16 mouse cellular contexts compared by ENCODE assay signal in the genomic region with DNA sequence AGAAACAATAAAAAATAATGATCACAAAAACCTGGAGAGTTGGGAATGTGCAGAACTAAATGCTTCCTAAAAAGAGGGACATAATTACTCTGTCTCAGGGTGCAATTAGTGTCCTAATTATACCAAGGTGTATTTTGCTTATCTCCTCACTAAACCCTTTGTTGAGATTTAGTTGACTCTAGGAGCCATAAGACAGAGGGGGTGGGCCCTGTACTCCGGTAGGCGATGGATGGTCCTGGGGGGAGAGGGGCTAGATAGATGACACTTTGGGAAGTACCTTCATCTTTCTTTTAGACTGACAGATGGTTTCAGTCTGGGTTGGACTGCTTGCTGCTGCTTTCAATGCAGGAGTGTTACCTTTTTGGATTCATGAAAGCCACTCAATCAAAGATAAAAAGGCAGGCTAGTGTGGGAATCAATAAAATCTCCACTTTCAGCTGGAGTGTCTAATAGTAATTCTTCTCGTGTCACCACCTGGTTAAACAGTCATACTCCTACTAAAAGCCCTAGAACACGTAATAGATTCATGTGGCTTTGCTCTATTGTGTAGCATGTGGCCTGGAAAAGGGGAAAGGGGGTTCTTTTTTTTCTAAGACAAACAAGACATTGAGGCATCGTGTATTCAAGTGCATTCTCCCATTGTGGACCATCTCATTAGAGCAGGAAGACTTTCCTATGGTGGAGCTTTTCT.
DNase-seq lines count a peak whose midpoint lies in the region; ATAC-seq and TF ChIP-seq lines count a peak whose summit lies in the region.
"Had no signal": no experiment of that assay in that cellular context is flagged by ENCODE, and none has a peak within 500 bp of the region (broad histone marks: within the 10 kb centered on the region; RNA-seq: fewer than 3 reads in every experiment).

No protein-coding gene starts in this region.

- ATAC-seq in midbrain, embryonic 14.5 days (ENCODE audit: low FRiP score, low TSS enrichment) = no peak; the same call in 1 of the 2 replicates
- ATAC-seq: CD4-positive, CD25-positive, alpha-beta regulatory T cell, adult 4 months had no signal

- H3K9me3 ChIP-seq in midbrain, embryonic 14.5 days (ENCODE audit: control insufficient read depth, low read length) = no peaks in the 10 kb centered on the region
- H3K9me3 ChIP-seq: limb, embryonic 12.5 days; liver, embryonic 13.5 days; lung, embryonic 15.5 days had no signal

- WGBS in midbrain, embryonic 14.5 days = 29% methylated on average over 5 of the region's 5 CpGs
- 72% methylated on average over 5 of the region's 5 CpGs for WGBS in cerebellum, adult 2 months

- no peak overlapping the region for H3K4me2 ChIP-seq in midbrain, embryonic 14.5 days (ENCODE audit: low read length)
- H3K4me2 ChIP-seq: limb, embryonic 12.5 days; liver, embryonic 13.5 days; lung, embryonic 15.5 days had no signal

- no peak overlapping the region for H3K4me3 ChIP-seq in midbrain, embryonic 14.5 days (replicated peaks; ENCODE audit: low read depth, low read length)
- no peak overlapping the region for H3K4me3 ChIP-seq in cerebellum, adult 2 months (replicated peaks; ENCODE audit: insufficient read depth, low read depth, low read length)
- H3K4me3 ChIP-seq: limb, embryonic 12.5 days; liver, embryonic 13.5 days; lung, embryonic 15.5 days had no signal

- TF ChIP-seq CTCF in cerebellum, adult 2 months (IDR thresholded peaks at IDR 0.05; ENCODE audit: borderline replicate concordance, insufficient read depth, low read depth, low read length) = no peak

- peaks cover 42% of the 10 kb centered on the region for H3K4me1 ChIP-seq in midbrain, embryonic 14.5 days (ENCODE audit: control insufficient read depth, insufficient read depth, low read length)
- no peaks in the 10 kb centered on the region; the same call in 1 of the 2 replicates for H3K4me1 ChIP-seq in cerebellum, adult 2 months (ENCODE audit: control insufficient read depth, insufficient read depth, low read length)
- H3K4me1 ChIP-seq: liver, embryonic 13.5 days; lung, embryonic 15.5 days had no signal

- peaks cover 16% of the 10 kb centered on the region for H3K27me3 ChIP-seq in midbrain, embryonic 14.5 days (ENCODE audit: control insufficient read depth, insufficient read depth, low read length)
- H3K27me3 ChIP-seq in cerebellum, adult 2 months (ENCODE audit: control insufficient read depth, insufficient read depth, low read length) = no peaks in the 10 kb centered on the region; the same call in 1 of the 2 replicates
- H3K27me3 ChIP-seq: liver, embryonic 13.5 days; lung, embryonic 15.5 days had no signal

- peak overlapping the region; percentile 22; the same call in 1 of the 2 replicates for H3K27ac ChIP-seq in midbrain, embryonic 14.5 days (replicated peaks; ENCODE audit: low read depth, low read length)
- H3K27ac ChIP-seq in cerebellum, adult 2 months (ENCODE audit: insufficient read depth, low read length) = no peak overlapping the region
- H3K27ac ChIP-seq: limb, embryonic 12.5 days; liver, embryonic 13.5 days; lung, embryonic 15.5 days had no signal

- no peak overlapping the region for H3K9ac ChIP-seq in midbrain, embryonic 14.5 days (replicated peaks; ENCODE audit: low read length)
- H3K9ac ChIP-seq: limb, embryonic 12.5 days; liver, embryonic 13.5 days; lung, embryonic 15.5 days had no signal

- peak; percentile 10 for DNase-seq in embryo, embryonic 10 days (ENCODE audit: low spot score)
- no peak for DNase-seq in embryo, embryonic 11 days
- DNase-seq in retina, postnatal 1 day = peak; percentile 48
- no peak for DNase-seq in retina, embryonic 14.5 days (ENCODE audit: low spot score)
- DNase-seq in midbrain, embryonic 14.5 days = no peak
- DNase-seq in right cerebral cortex, adult 2 months (ENCODE audit: low spot score in 2 of 2) = no peak
- DNase-seq in cerebellum, adult 2 months = no peak
- DNase-seq in spleen, postnatal 4 days (ENCODE audit: low spot score in 2 of 2) = no peak
- DNase-seq: kidney, adult 2 months; kidney, postnatal 36 days; liver, embryonic 13.5 days; right cerebral cortex, postnatal 14 days had no signal

- H3K36me3 ChIP-seq in midbrain, embryonic 14.5 days (ENCODE audit: control insufficient read depth, insufficient read depth, low read length) = no peaks in the 10 kb centered on the region
- H3K36me3 ChIP-seq: G1E; limb, embryonic 12.5 days; liver, embryonic 13.5 days; lung, embryonic 15.5 days had no signal

- no peak for TF ChIP-seq POLR2A in cerebellum, adult 2 months (IDR thresholded peaks at IDR 0.05; ENCODE audit: borderline replicate concordance, insufficient read depth, low read length)

Comparison
In these comparisons a context has a peak if more than half of its experiments do, and no peak if none do; other contexts are left out.
1. DNase-seq: peak in embryo, embryonic 10 days (single experiment) and retina, postnatal 1 day (single experiment); none in embryo, embryonic 11 days (single experiment), retina, embryonic 14.5 days (single experiment), midbrain, embryonic 14.5 days (single experiment), right cerebral cortex, adult 2 months (0 of 2), cerebellum, adult 2 months (0 of 2) and spleen, postnatal 4 days (0 of 2).